Mouse (Mus musculus) C2C12 (cell line): ENCODE measurements around the gene Asic2.

ENCODE experiments used
- CEBPB ChIP-seq: IDR thresholded peaks from one replicate; pipeline ENCODE4 v1.6.1; 2011; ENCODE audit warnings: low read depth, mild to moderate bottlenecking, control low read depth, moderate library complexity
- CTCF ChIP-seq: IDR thresholded peaks from one replicate; pipeline ENCODE4 v1.5.1; 2011; ENCODE audit not compliant: control insufficient read depth, insufficient read depth, insufficient read length
- MYOD1 ChIP-seq: IDR thresholded peaks from one replicate; pipeline ENCODE4 v1.6.1; 2011; ENCODE audit warnings: low read depth; ENCODE audit not compliant: control insufficient read depth, insufficient read length
- USF1 ChIP-seq: IDR thresholded peaks from one replicate; pipeline ENCODE4 v1.6.1; 2011; ENCODE audit warnings: low read depth, mild to moderate bottlenecking, control low read depth, moderate library complexity

- TF ChIP-seq CTCF (no peak), USF1 (no peak), CEBPB (no peak), MYOD1 (no peak)
Observed at GRCm38 (mm10) chr11:80955915-80956314, 1012.3 kb downstream of the Asic2 start.
